Mouse (Mus musculus) limb, embryonic 13.5 days (tissue): ENCODE measurements at regions not wholly inside any gene's neighbourhood (a gene's known extent, or its start where the extent isn't known, plus 50 kb on each side); places are given as distances from the start of the nearest gene placed in this dataset.

Source experiments
- ATAC-seq: fragments of 200-750 bp; cut with Nextera tagmentation; 2 replicates; pipeline ENCODE4 v1.8.0; 2017; ENCODE audit warnings: low read depth, moderate number of reproducible peaks, moderate TSS enrichment; ENCODE audit not compliant: low FRiP score
- H3K27ac ChIP-seq: fragments of 300-500 bp; sonication (generic); 2 replicates; pipeline ENCODE4 v1.5.1; 2015; ENCODE audit warnings: inconsistent platforms, mild to moderate bottlenecking, moderate library complexity
- H3K27me3 ChIP-seq: fragments of 300-500 bp; sonication (generic); 2 replicates; pipeline ENCODE4 v1.6.1; 2015; ENCODE audit warnings: mild to moderate bottlenecking, inconsistent platforms
- H3K36me3 ChIP-seq: fragments of 300-500 bp; sonication (generic); 2 replicates; pipeline ENCODE4 v1.6.1; 2015; ENCODE audit warnings: inconsistent platforms, mild to moderate bottlenecking, moderate library complexity
- H3K4me1 ChIP-seq: fragments of 300-500 bp; sonication (generic); 2 replicates; pipeline ENCODE4 v1.6.1; 2015; ENCODE audit warnings: inconsistent platforms
- H3K4me2 ChIP-seq: fragments of 300-500 bp; sonication (generic); replicated peaks from 2 replicates; pipeline ENCODE4 v1.6.1; 2015; ENCODE audit warnings: inconsistent platforms, mild to moderate bottlenecking, moderate library complexity
- H3K4me3 ChIP-seq: fragments of 300-500 bp; sonication (generic); 2 replicates; pipeline ENCODE4 v1.5.1; 2015; ENCODE audit warnings: moderate library complexity, mild to moderate bottlenecking, inconsistent platforms
- H3K9ac ChIP-seq: fragments of 300-500 bp; sonication (generic); 2 replicates; pipeline ENCODE4 v1.6.1; 2015; ENCODE audit warnings: mild to moderate bottlenecking, inconsistent platforms
- H3K9me3 ChIP-seq: fragments of 300-500 bp; sonication (generic); 2 replicates; pipeline ENCODE4 v1.6.1; 2016; ENCODE audit warnings: inconsistent platforms
- whole genome bisulfite sequencing: fragments of 180-500 bp; shearing (Covaris S2); methylation state at CpG from one replicate; pipeline ENCODE4 v1.1.7; 2015; 5-methylcytosine and 5-hydroxymethylcytosine counted together

GRCm38 (mm10) chr3:128181221-128181908 is 285.2 kb upstream of the Fam241a start:
- ATAC-seq: peak; percentile 75
- 13% methylated on average over 7 of the region's 7 CpGs for WGBS
- H3K4me2 ChIP-seq: no peak overlapping the region
- H3K4me1 ChIP-seq: peaks cover 7% of the 10 kb centered on the region; the same call in 1 of the 2 replicates
- no peaks in the 10 kb centered on the region for H3K36me3 ChIP-seq
- H3K9me3 ChIP-seq: no peaks in the 10 kb centered on the region; the same call in 1 of the 2 replicates
- no peak overlapping the region for H3K9ac ChIP-seq
- H3K27me3 ChIP-seq: peaks cover 8% of the 10 kb centered on the region; the same call in 1 of the 2 replicates
- H3K27ac ChIP-seq: no peak overlapping the region
- no peak overlapping the region for H3K4me3 ChIP-seq

- Histone ChIP-seq H3K36me3 (no peaks in the 10 kb centered on the region), H3K27me3 (no peaks in the 10 kb centered on the region), H3K27ac (no peak overlapping the region), H3K4me3 (no peak overlapping the region), H3K4me1 (no peaks in the 10 kb centered on the region), H3K9me3 (no peaks in the 10 kb centered on the region), H3K4me2 (no peak overlapping the region), H3K9ac (no peak overlapping the region)
- WGBS: 43% methylated on average over 8 of the region's 8 CpGs
- ATAC-seq: no peak
Measured at GRCm38 (mm10) chr3:128149216-128149615, 253.1 kb upstream of the Fam241a start.

GRCm38 (mm10) chr3:128145329-128145728 is 249.2 kb upstream of the Fam241a start:
- whole genome bisulfite sequencing: 32% methylated on average over 7 of the region's 7 CpGs
- H3K36me3 ChIP-seq: no peaks in the 10 kb centered on the region
- H3K4me2 ChIP-seq: no peak overlapping the region
- no peak overlapping the region for H3K4me3 ChIP-seq
- no peak for ATAC-seq
- H3K27ac ChIP-seq: no peak overlapping the region
- no peaks in the 10 kb centered on the region for H3K27me3 ChIP-seq
- H3K4me1 ChIP-seq: no peaks in the 10 kb centered on the region
- H3K9me3 ChIP-seq: no peaks in the 10 kb centered on the region
- H3K9ac ChIP-seq: no peak overlapping the region

GRCm38 (mm10) chr3:128127836-128128235 is 231.7 kb upstream of the Fam241a start:
- no peak overlapping the region for H3K4me2 ChIP-seq
- H3K36me3 ChIP-seq: no peaks in the 10 kb centered on the region
- no peaks in the 10 kb centered on the region for H3K27me3 ChIP-seq
- no peaks in the 10 kb centered on the region for H3K4me1 ChIP-seq
- no peak for ATAC-seq
- WGBS: 86% methylated on average over 5 of the region's 5 CpGs
- H3K27ac ChIP-seq: no peak overlapping the region
- no peaks in the 10 kb centered on the region for H3K9me3 ChIP-seq
- H3K4me3 ChIP-seq: no peak overlapping the region
- H3K9ac ChIP-seq: no peak overlapping the region

GRCm38 (mm10) chr3:128126664-128127063 is 230.5 kb upstream of the Fam241a start:
- H3K4me2 ChIP-seq: no peak overlapping the region
- no peak overlapping the region for H3K9ac ChIP-seq
- no peaks in the 10 kb centered on the region for H3K36me3 ChIP-seq
- no peaks in the 10 kb centered on the region for H3K27me3 ChIP-seq
- H3K4me1 ChIP-seq: no peaks in the 10 kb centered on the region
- WGBS: 52% methylated on average over 3 of the region's 3 CpGs
- H3K9me3 ChIP-seq: no peaks in the 10 kb centered on the region
- no peak overlapping the region for H3K4me3 ChIP-seq
- no peak for ATAC-seq
- no peak overlapping the region for H3K27ac ChIP-seq

GRCm38 (mm10) chr3:128122111-128122510 is 226.0 kb upstream of the Fam241a start:
- 67% methylated on average over 6 of the region's 6 CpGs for WGBS
- Histone ChIP-seq H3K27me3 (no peaks in the 10 kb centered on the region), H3K4me3 (no peak overlapping the region), H3K4me2 (no peak overlapping the region), H3K4me1 (no peaks in the 10 kb centered on the region), H3K36me3 (no peaks in the 10 kb centered on the region), H3K27ac (no peak overlapping the region), H3K9me3 (no peaks in the 10 kb centered on the region), H3K9ac (no peak overlapping the region)
- no peak for ATAC-seq

- H3K27ac ChIP-seq: no peak overlapping the region
- no peaks in the 10 kb centered on the region for H3K27me3 ChIP-seq
- H3K36me3 ChIP-seq: no peaks in the 10 kb centered on the region
- no peaks in the 10 kb centered on the region for H3K9me3 ChIP-seq
- no peaks in the 10 kb centered on the region for H3K4me1 ChIP-seq
- no peak overlapping the region for H3K9ac ChIP-seq
- H3K4me2 ChIP-seq: no peak overlapping the region
- no peak for ATAC-seq
- no peak overlapping the region for H3K4me3 ChIP-seq
- 78% methylated on average over 6 of the region's 6 CpGs for WGBS
Measured at GRCm38 (mm10) chr3:128120647-128121440, 224.7 kb upstream of the Fam241a start.

- Histone ChIP-seq H3K4me3 (no peak overlapping the region), H3K4me1 (no peaks in the 10 kb centered on the region), H3K9me3 (no peaks in the 10 kb centered on the region), H3K36me3 (no peaks in the 10 kb centered on the region), H3K27me3 (no peaks in the 10 kb centered on the region), H3K27ac (no peak overlapping the region), H3K4me2 (no peak overlapping the region), H3K9ac (no peak overlapping the region)
- ATAC-seq: no peak
- WGBS: 46% methylated on average over 3 of the region's 3 CpGs
Measured at GRCm38 (mm10) chr3:128113209-128113608, 217.1 kb upstream of the Fam241a start.

GRCm38 (mm10) chr3:128110406-128110805 is 214.3 kb upstream of the Fam241a start:
- WGBS: 38% methylated on average over 2 of the region's 2 CpGs
- no peaks in the 10 kb centered on the region for H3K4me1 ChIP-seq
- no peak overlapping the region for H3K4me3 ChIP-seq
- H3K27ac ChIP-seq: no peak overlapping the region
- no peaks in the 10 kb centered on the region for H3K9me3 ChIP-seq
- no peak overlapping the region for H3K4me2 ChIP-seq
- no peaks in the 10 kb centered on the region for H3K36me3 ChIP-seq
- H3K27me3 ChIP-seq: no peaks in the 10 kb centered on the region
- H3K9ac ChIP-seq: no peak overlapping the region
- ATAC-seq: no peak

- no peak overlapping the region for H3K4me2 ChIP-seq
- H3K27ac ChIP-seq: no peak overlapping the region
- H3K4me3 ChIP-seq: no peak overlapping the region
- no peak for ATAC-seq
- no peak overlapping the region for H3K9ac ChIP-seq
- H3K4me1 ChIP-seq: no peaks in the 10 kb centered on the region
- 90% methylated on average over 6 of the region's 6 CpGs for WGBS
- no peaks in the 10 kb centered on the region for H3K27me3 ChIP-seq
- no peaks in the 10 kb centered on the region for H3K9me3 ChIP-seq
- no peaks in the 10 kb centered on the region for H3K36me3 ChIP-seq
Measured at GRCm38 (mm10) chr3:128104516-128104915, 208.4 kb upstream of the Fam241a start.

- H3K9me3 ChIP-seq: no peaks in the 10 kb centered on the region
Measured at GRCm38 (mm10) chr3:128093046-128093445, 196.9 kb upstream of the Fam241a start.

GRCm38 (mm10) chr3:128088207-128088606 is 192.1 kb upstream of the Fam241a start:
- Histone ChIP-seq H3K36me3 (no peaks in the 10 kb centered on the region), H3K27me3 (no peaks in the 10 kb centered on the region), H3K4me1 (no peaks in the 10 kb centered on the region), H3K27ac (no peak overlapping the region), H3K4me3 (no peak overlapping the region), H3K9me3 (no peaks in the 10 kb centered on the region), H3K9ac (no peak overlapping the region), H3K4me2 (no peak overlapping the region)
- 50% methylated on average over 4 of the region's 4 CpGs for WGBS
- peak; percentile 81; the same call in 1 of the 2 replicates for ATAC-seq

More at GRCm38 (mm10) chr3:128093046-128093445, 196.9 kb upstream of the Fam241a start:
- no peaks in the 10 kb centered on the region for H3K4me1 ChIP-seq
- no peak overlapping the region for H3K9ac ChIP-seq
- no peaks in the 10 kb centered on the region for H3K27me3 ChIP-seq
- H3K27ac ChIP-seq: no peak overlapping the region
- no peak overlapping the region for H3K4me3 ChIP-seq
- H3K4me2 ChIP-seq: no peak overlapping the region
- no peaks in the 10 kb centered on the region for H3K36me3 ChIP-seq
- ATAC-seq: no peak
